Mouse (Mus musculus): ENCODE results near the gene Sycp3. TPM values are rescaled to one million over a fixed set of nuclear protein-coding genes. Genes with fewer than 3 reads are reported as not detected.
"Not testable (repeated sequence)": the region's sequence is repeated elsewhere in the genome, so short reads cannot be mapped to it uniquely, and the experiment has no call there.

The Sycp3 gene
- 1.4 TPM in 1 of 2 replicates, not detected in the other for total RNA-seq (2014; fragmentation: Nextera tagmentation)
- not detected in 2 replicates for total RNA-seq (2017)

GRCm38 (mm10) chr10:88459502-88459992, at the start of gene Sycp3:
Gene Sycp3 (plus strand): TSS chr10:88459569.
- ATAC-seq (replicated peaks; ENCODE audit: low FRiP score, low TSS enrichment, poor library complexity, severe bottlenecking), result no peak; the same call in 1 of the 2 replicates

GRCm38 (mm10) chr10:88409751-88410150, 49.6 kb upstream of the Sycp3 start:
- ATAC-seq (replicated peaks; ENCODE audit: low FRiP score, low TSS enrichment, poor library complexity, severe bottlenecking), result no peak

- ATAC-seq (replicated peaks; ENCODE audit: low FRiP score, low TSS enrichment, poor library complexity, severe bottlenecking), result no peak
Observed at GRCm38 (mm10) chr10:88412290-88412995, 46.9 kb upstream of the Sycp3 start.

GRCm38 (mm10) chr10:88417686-88418085, 41.7 kb upstream of the Sycp3 start:
- no peak for ATAC-seq (replicated peaks; ENCODE audit: low FRiP score, low TSS enrichment, poor library complexity, severe bottlenecking)

- ATAC-seq (replicated peaks; ENCODE audit: low FRiP score, low TSS enrichment, poor library complexity, severe bottlenecking), result no peak
Observed at GRCm38 (mm10) chr10:88420141-88420541, 39.2 kb upstream of the Sycp3 start.

- ATAC-seq (replicated peaks; ENCODE audit: low FRiP score, low TSS enrichment, poor library complexity, severe bottlenecking), result peak; percentile 91
Observed at GRCm38 (mm10) chr10:88420655-88421435, 38.5 kb upstream of the Sycp3 start.

- peak; percentile 81 for ATAC-seq (replicated peaks; ENCODE audit: low FRiP score, low TSS enrichment, poor library complexity, severe bottlenecking)
Observed at GRCm38 (mm10) chr10:88426158-88426816, 33.1 kb upstream of the Sycp3 start.

GRCm38 (mm10) chr10:88426896-88427295, 32.5 kb upstream of the Sycp3 start:
- ATAC-seq (replicated peaks; ENCODE audit: low FRiP score, low TSS enrichment, poor library complexity, severe bottlenecking), result no peak

- ATAC-seq (replicated peaks; ENCODE audit: low FRiP score, low TSS enrichment, poor library complexity, severe bottlenecking), result no peak
Observed at GRCm38 (mm10) chr10:88427998-88428397, 31.4 kb upstream of the Sycp3 start.

- no peak for ATAC-seq (replicated peaks; ENCODE audit: low FRiP score, low TSS enrichment, poor library complexity, severe bottlenecking)
Observed at GRCm38 (mm10) chr10:88441224-88441623, 18.1 kb upstream of the Sycp3 start.

- ATAC-seq (replicated peaks; ENCODE audit: low FRiP score, low TSS enrichment, poor library complexity, severe bottlenecking), result peak; percentile 53; the same call in 1 of the 2 replicates
Observed at GRCm38 (mm10) chr10:88451221-88451620, 8.1 kb upstream of the Sycp3 start.

GRCm38 (mm10) chr10:88451990-88452389, 7.4 kb upstream of the Sycp3 start:
- no peak for ATAC-seq (replicated peaks; ENCODE audit: low FRiP score, low TSS enrichment, poor library complexity, severe bottlenecking)

GRCm38 (mm10) chr10:88457816-88458215, 1.6 kb upstream of the Sycp3 start:
- no peak for ATAC-seq (replicated peaks; ENCODE audit: low FRiP score, low TSS enrichment, poor library complexity, severe bottlenecking)

- ATAC-seq (replicated peaks; ENCODE audit: low FRiP score, low TSS enrichment, poor library complexity, severe bottlenecking), result no peak
Observed at GRCm38 (mm10) chr10:88460122-88460820, 902 bp downstream of the Sycp3 start.

GRCm38 (mm10) chr10:88482866-88483265, 23.5 kb downstream of the Sycp3 start:
- ATAC-seq (replicated peaks; ENCODE audit: low FRiP score, low TSS enrichment, poor library complexity, severe bottlenecking), result not testable (repeated sequence)

GRCm38 (mm10) chr10:88488629-88489028, 29.3 kb downstream of the Sycp3 start:
- no peak for ATAC-seq (replicated peaks; ENCODE audit: low FRiP score, low TSS enrichment, poor library complexity, severe bottlenecking)

- ATAC-seq (replicated peaks; ENCODE audit: low FRiP score, low TSS enrichment, poor library complexity, severe bottlenecking), result no peak
Observed at GRCm38 (mm10) chr10:88491632-88492031, 32.3 kb downstream of the Sycp3 start.

- ATAC-seq (replicated peaks; ENCODE audit: low FRiP score, low TSS enrichment, poor library complexity, severe bottlenecking), result no peak
Observed at GRCm38 (mm10) chr10:88492658-88493057, 33.3 kb downstream of the Sycp3 start.

- no peak for ATAC-seq (replicated peaks; ENCODE audit: low FRiP score, low TSS enrichment, poor library complexity, severe bottlenecking)
Observed at GRCm38 (mm10) chr10:88494959-88495587, 35.7 kb downstream of the Sycp3 start.
